ENCODE assay signal across 17 mouse cellular contexts in the genomic region with DNA sequence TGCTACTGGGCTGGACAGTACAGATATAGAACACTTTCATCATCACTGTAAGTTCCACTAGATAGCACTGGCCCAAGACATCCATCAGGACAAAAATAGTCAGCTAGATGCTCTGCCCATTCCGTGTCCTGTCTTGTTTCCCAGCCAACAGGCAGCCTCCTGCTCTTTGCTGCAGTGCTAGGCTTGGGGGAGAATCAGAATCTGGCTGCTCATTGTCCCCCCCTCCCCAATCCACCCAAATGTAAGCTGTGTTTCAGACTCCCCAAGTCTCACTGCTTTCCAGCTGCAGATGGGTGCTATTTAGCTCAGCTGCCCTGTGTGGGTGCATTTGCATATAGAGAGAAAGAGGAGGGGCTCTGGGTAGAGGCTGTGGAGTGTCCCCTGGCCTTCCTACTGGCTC. TPM values are rescaled to one million over a fixed set of nuclear protein-coding genes. Genes with fewer than 3 reads are reported as not detected.
DNase-seq lines count a peak whose midpoint lies in the region; ATAC-seq lines count a peak whose summit lies in the region.
"Had no signal": no experiment of that assay in that cellular context is flagged by ENCODE, and none has a peak within 500 bp of the region (broad histone marks: within the 10 kb centered on the region; RNA-seq: fewer than 3 reads in every experiment).

No protein-coding gene starts in this region.

- H3K4me1 ChIP-seq in forebrain, embryonic 12.5 days = peaks cover 53% of the 10 kb centered on the region
- peaks cover 11% of the 10 kb centered on the region for H3K4me1 ChIP-seq in forebrain, embryonic 14.5 days (ENCODE audit: control insufficient read depth, insufficient read depth, low read length)
- peaks cover 22% of the 10 kb centered on the region for H3K4me1 ChIP-seq in intestine, embryonic 14.5 days (replicated peaks; ENCODE audit: control insufficient read depth, insufficient read depth, low read length)
- H3K4me1 ChIP-seq in intestine, embryonic 16.5 days (ENCODE audit: control insufficient read depth, insufficient read depth, low read length) = peaks cover 17% of the 10 kb centered on the region

- H3K36me3 ChIP-seq in forebrain, embryonic 12.5 days (replicated peaks) = peaks cover 14% of the 10 kb centered on the region
- 0 out of 2 replicates have a peak, but pooled peaks cover under 1% of the 10 kb centered on the region for H3K36me3 ChIP-seq in forebrain, embryonic 14.5 days (ENCODE audit: control insufficient read depth, insufficient read depth, low read length)
- H3K36me3 ChIP-seq in intestine, embryonic 14.5 days (ENCODE audit: control insufficient read depth, insufficient read depth, low read length) = peaks cover 22% of the 10 kb centered on the region
- no peaks in the 10 kb centered on the region for H3K36me3 ChIP-seq in intestine, embryonic 16.5 days (ENCODE audit: control insufficient read depth, insufficient read depth, low read length)

- H3K9me3 ChIP-seq in forebrain, embryonic 12.5 days = no peaks in the 10 kb centered on the region
- H3K9me3 ChIP-seq in forebrain, embryonic 14.5 days (replicated peaks; ENCODE audit: control insufficient read depth, low read length) = no peaks in the 10 kb centered on the region
- no peaks in the 10 kb centered on the region for H3K9me3 ChIP-seq in intestine, embryonic 14.5 days (ENCODE audit: control insufficient read depth, low read length)
- H3K9me3 ChIP-seq in intestine, embryonic 16.5 days (ENCODE audit: control insufficient read depth, low read length) = no peaks in the 10 kb centered on the region
- H3K9me3 ChIP-seq: limb, embryonic 15.5 days had no signal

- H3K4me2 ChIP-seq in forebrain, embryonic 12.5 days = no peak overlapping the region
- no peak overlapping the region for H3K4me2 ChIP-seq in forebrain, embryonic 14.5 days (ENCODE audit: low read length)
- no peak overlapping the region for H3K4me2 ChIP-seq in intestine, embryonic 14.5 days (ENCODE audit: low read length)
- no peak overlapping the region for H3K4me2 ChIP-seq in intestine, embryonic 16.5 days (ENCODE audit: low read depth, low read length)
- H3K4me2 ChIP-seq: limb, embryonic 15.5 days had no signal

- 35% methylated on average over 1 of the region's 1 CpGs for WGBS in forebrain, embryonic 12.5 days
- WGBS in forebrain, embryonic 14.5 days = 46% methylated on average over 1 of the region's 1 CpGs
- 47% methylated on average over 1 of the region's 1 CpGs for WGBS in intestine, embryonic 14.5 days
- WGBS in intestine, embryonic 16.5 days = 57% methylated on average over 1 of the region's 1 CpGs

- H3K4me3 ChIP-seq in forebrain, embryonic 12.5 days (replicated peaks) = no peak overlapping the region
- no peak overlapping the region for H3K4me3 ChIP-seq in forebrain, embryonic 14.5 days (ENCODE audit: low read depth, low read length)
- no peak overlapping the region for H3K4me3 ChIP-seq in intestine, embryonic 14.5 days (ENCODE audit: low read depth, low read length)
- H3K4me3 ChIP-seq in intestine, embryonic 16.5 days (ENCODE audit: low read length) = no peak overlapping the region
- H3K4me3 ChIP-seq: limb, embryonic 15.5 days had no signal

- no peak for DNase-seq in forebrain, embryonic 14.5 days (ENCODE audit: low spot score)
- DNase-seq in intestine, embryonic 14.5 days (ENCODE audit: low spot score) = peak; percentile 47
- DNase-seq in urinary bladder, adult 2 months (ENCODE audit: low spot score) = peak; percentile 14
- no peak for DNase-seq in urinary bladder, postnatal 4 days (ENCODE audit: low spot score in 2 of 2)
- no peak for DNase-seq in adrenal gland, postnatal 4 days (ENCODE audit: low spot score in 2 of 2)
- DNase-seq: cerebellum, adult 2 months; heart, postnatal 10 days; kidney, postnatal 14 days; layer of hippocampus, adult 9-11 months; liver, postnatal 0 days; thymus, postnatal 36 days had no signal

- no peak overlapping the region for H3K27ac ChIP-seq in forebrain, embryonic 12.5 days
- no peak overlapping the region for H3K27ac ChIP-seq in forebrain, embryonic 14.5 days (ENCODE audit: low read depth, low read length)
- no peak overlapping the region for H3K27ac ChIP-seq in intestine, embryonic 14.5 days (ENCODE audit: low read depth)
- no peak overlapping the region for H3K27ac ChIP-seq in intestine, embryonic 16.5 days (ENCODE audit: low read length)
- H3K27ac ChIP-seq: limb, embryonic 15.5 days; stomach, postnatal 0 days had no signal

- H3K27me3 ChIP-seq in forebrain, embryonic 12.5 days = no peaks in the 10 kb centered on the region
- no peaks in the 10 kb centered on the region for H3K27me3 ChIP-seq in forebrain, embryonic 14.5 days (replicated peaks; ENCODE audit: control insufficient read depth, insufficient read depth, low read length)
- no peaks in the 10 kb centered on the region for H3K27me3 ChIP-seq in intestine, embryonic 14.5 days (replicated peaks; ENCODE audit: control insufficient read depth, insufficient read depth, low read length)
- no peaks in the 10 kb centered on the region; the same call in 1 of the 2 replicates for H3K27me3 ChIP-seq in intestine, embryonic 16.5 days (replicated peaks; ENCODE audit: control insufficient read depth, insufficient read depth, low read length)

- H3K9ac ChIP-seq in forebrain, embryonic 12.5 days = 0 out of 2 replicates have a peak overlapping the region, but pooled peaks have one; percentile 17
- no peak overlapping the region for H3K9ac ChIP-seq in forebrain, embryonic 14.5 days (ENCODE audit: low read length)
- no peak overlapping the region for H3K9ac ChIP-seq in intestine, embryonic 14.5 days (ENCODE audit: low read length)
- no peak overlapping the region for H3K9ac ChIP-seq in intestine, embryonic 16.5 days (ENCODE audit: low read depth, low read length)
- H3K9ac ChIP-seq: limb, embryonic 15.5 days; liver, postnatal 0 days had no signal

- ATAC-seq in forebrain, embryonic 12.5 days (ENCODE audit: low FRiP score) = no peak
- no peak for ATAC-seq in forebrain, embryonic 14.5 days
- no peak for ATAC-seq in intestine, embryonic 14.5 days (replicated peaks; ENCODE audit: low FRiP score, low TSS enrichment, low read depth)
- no peak for ATAC-seq in intestine, embryonic 16.5 days
- no peak for ATAC-seq in monocyte, adult 5-6 weeks (replicated peaks; ENCODE audit: insufficient number of reproducible peaks, low FRiP score, low TSS enrichment, poor library complexity, severe bottlenecking)
- ATAC-seq: liver, postnatal 0 days had no signal

RNA-seq across cellular contexts. Expression of gene Igfbp5, which starts 7.3 kb away (rescaled TPM):
- 55.5 and 60.0 TPM in 2 replicates for polyA plus RNA-seq in forebrain, embryonic 12.5 days (2016; fragmentation: Nextera tagmentation; extraction: Ambion mirVana)
- polyA plus RNA-seq in forebrain, embryonic 14.5 days (2014; fragmentation: Nextera tagmentation; extraction: Ambion mirVana) = 17.9 and 19.7 TPM in 2 replicates
- polyA plus RNA-seq in intestine, embryonic 14.5 days (2014; fragmentation: Nextera tagmentation; extraction: Ambion mirVana) = 46.2 and 53.1 TPM in 2 replicates
- polyA plus RNA-seq in intestine, embryonic 16.5 days (2015; fragmentation: Nextera tagmentation; extraction: Ambion mirVana) = 25.7 and 27.8 TPM in 2 replicates
- 58.6 and 85.5 TPM in 2 replicates for polyA plus RNA-seq in urinary bladder, adult 2 months (2012; rRNA removed)
- total RNA-seq in monocyte, adult 5-6 weeks (2017) = 0.19 to 0.64 TPM in 2 of 3 replicates, not detected in the other
- total RNA-seq in adrenal gland, postnatal 4 days (2021) = 100 to 1,000 TPM; 111 to 142 TPM

RNA-seq across cellular contexts. Expression of gene Igfbp2, which starts 43.0 kb away (rescaled TPM):
- 427 and 524 TPM in 2 replicates for polyA plus RNA-seq in forebrain, embryonic 12.5 days (2016; fragmentation: Nextera tagmentation; extraction: Ambion mirVana)
- 384 and 410 TPM in 2 replicates for polyA plus RNA-seq in forebrain, embryonic 14.5 days (2014; fragmentation: Nextera tagmentation; extraction: Ambion mirVana)
- polyA plus RNA-seq in intestine, embryonic 14.5 days (2014; fragmentation: Nextera tagmentation; extraction: Ambion mirVana) = 194 and 217 TPM in 2 replicates
- 127 and 139 TPM in 2 replicates for polyA plus RNA-seq in intestine, embryonic 16.5 days (2015; fragmentation: Nextera tagmentation; extraction: Ambion mirVana)
- polyA plus RNA-seq in urinary bladder, adult 2 months (2012; rRNA removed) = 874 and 1,097 TPM in 2 replicates
- not detected in 3 replicates for total RNA-seq in monocyte, adult 5-6 weeks (2017)
- total RNA-seq in adrenal gland, postnatal 4 days (2021) = 100 to 1,000 TPM in 1 of 2 experiments, 10 to 100 TPM in 1; 26.7 to 306 TPM
- total RNA-seq: neutrophil, adult 5-6 weeks had no signal

Comparison
In these comparisons a context has a peak if more than half of its experiments do, and no peak if none do; other contexts are left out.
1. DNase-seq: peak in intestine, embryonic 14.5 days (single experiment) and urinary bladder, adult 2 months (single experiment); none in forebrain, embryonic 14.5 days (single experiment), urinary bladder, postnatal 4 days (0 of 2) and adrenal gland, postnatal 4 days (0 of 2).